Mouse (Mus musculus) granulocyte monocyte progenitor cell, adult 5-6 weeks (primary cell): ENCODE data around the gene Ccnd1. TPM values are rescaled to one million over a fixed set of nuclear protein-coding genes. Genes with fewer than 3 reads are reported as not detected.

Experiments
- total RNA-seq, 2 experiments: library from RNA; stranded (forward) in 1 of 2; stranded (reverse) in 1 of 2; fragments of 200-712, 200-1000 nt in 1 of 2; fragments of >200 nt in 1 of 2; fragmentation: Nextera tagmentation in 1 of 2; gene quantifications; 2 replicates each; pipeline ENCODE4 v1.2.3; 2014 to 2017

Ccnd1 gene
- total RNA-seq, 2 experiments from 2014 or later: 6.0 to 8.9 TPM

Other genes with a start within 250 kb of the Ccnd1 start
- not detected in 2 replicates for gene Ano1, start 188.0 kb downstream of the Ccnd1 start, total RNA-seq (2014; fragmentation: Nextera tagmentation)
- not detected in 2 replicates for gene Ano1, start 188.0 kb downstream of the Ccnd1 start, total RNA-seq (2017)
- 1.5 and 9.8 TPM in 2 replicates for gene Fgf3, start 101.8 kb downstream of the Ccnd1 start, total RNA-seq (2014; fragmentation: Nextera tagmentation)
- gene Fgf3, start 101.8 kb downstream of the Ccnd1 start, total RNA-seq (2017): 0.82 and 2.2 TPM in 2 replicates
- gene Fgf4, start 92.6 kb downstream of the Ccnd1 start, total RNA-seq (2014; fragmentation: Nextera tagmentation): not detected in 2 replicates
- not detected in 2 replicates for gene Fgf4, start 92.6 kb downstream of the Ccnd1 start, total RNA-seq (2017)
- not detected in 2 replicates for gene Fgf15, start 43.4 kb downstream of the Ccnd1 start, total RNA-seq (2014; fragmentation: Nextera tagmentation)
- 0.09 TPM in 1 of 2 replicates, not detected in the other for gene Fgf15, start 43.4 kb downstream of the Ccnd1 start, total RNA-seq (2017)
- gene LTO1, start 24.8 kb downstream of the Ccnd1 start, total RNA-seq (2014; fragmentation: Nextera tagmentation): 13.3 and 20.9 TPM in 2 replicates
- gene LTO1, start 24.8 kb downstream of the Ccnd1 start, total RNA-seq (2017): 16.6 and 20.8 TPM in 2 replicates